Mouse (Mus musculus) intestine, postnatal 0 days (tissue): ENCODE data around the gene Nup214. TPM values are rescaled to one million over a fixed set of nuclear protein-coding genes. Genes with fewer than 3 reads are reported as not detected.
A peak's percentile ranks its signal among the peaks of the same experiment; 100 is the strongest.

Experiments used
- ATAC-seq: fragments of 200-750 bp; cut with Nextera tagmentation; 2 replicates; pipeline ENCODE4 v1.8.0; 2017; ENCODE audit warnings: mild to moderate bottlenecking, moderate TSS enrichment, moderate library complexity
- H3K27ac ChIP-seq: fragments of 300-500 bp; sonication (generic); 2 replicates; pipeline ENCODE4 v1.5.1; 2014; ENCODE audit warnings: mild to moderate bottlenecking, low read depth, low read length, moderate library complexity
- H3K27me3 ChIP-seq: fragments of 300-500 bp; sonication (generic); replicated peaks from 2 replicates; pipeline ENCODE4 v1.6.1; 2014; ENCODE audit warnings: low read length, mixed read lengths; ENCODE audit not compliant: control insufficient read depth, insufficient read depth
- H3K36me3 ChIP-seq: fragments of 300-500 bp; sonication (generic); 2 replicates; pipeline ENCODE4 v1.6.1; 2014; ENCODE audit warnings: mild to moderate bottlenecking, moderate library complexity; ENCODE audit not compliant: control insufficient read depth, insufficient read depth
- H3K4me1 ChIP-seq: fragments of 300-500 bp; sonication (generic); replicated peaks from 2 replicates; pipeline ENCODE4 v1.6.1; 2014; ENCODE audit warnings: antibody characterized with exemption, low read length, mixed read lengths; ENCODE audit not compliant: control insufficient read depth, insufficient read depth
- H3K4me2 ChIP-seq: fragments of 300-500 bp; sonication (generic); replicated peaks from 2 replicates; pipeline ENCODE4 v1.6.1; 2014; ENCODE audit warnings: low read depth, mild to moderate bottlenecking, moderate library complexity
- H3K4me3 ChIP-seq: fragments of 300-500 bp; sonication (generic); 2 replicates; pipeline ENCODE4 v1.5.1; 2014; ENCODE audit warnings: low read depth, low read length
- H3K9ac ChIP-seq: fragments of 300-500 bp; sonication (generic); 2 replicates; pipeline ENCODE4 v1.6.1; 2014; ENCODE audit warnings: mild to moderate bottlenecking, low read depth, low read length
- H3K9me3 ChIP-seq: fragments of 300-500 bp; sonication (generic); 2 replicates; pipeline ENCODE4 v1.6.1; 2016; ENCODE audit warnings: mixed run types; ENCODE audit not compliant: control insufficient read depth
- CTCF ChIP-seq: sonication (generic); IDR thresholded peaks from 2 replicates; pipeline ENCODE4 v1.5.1; 2016; ENCODE audit warnings: low read depth, mild to moderate bottlenecking, control low read depth, antibody characterized with exemption, moderate library complexity
- WGBS: fragments of 180-500 bp; shearing (Covaris S2); extraction: QIAGEN DNeasy Blood & Tissue Kit; methylation state at CpG from one replicate; pipeline ENCODE4 v1.1.7; 2014; 5-methylcytosine and 5-hydroxymethylcytosine counted together
- polyA plus RNA-seq: library from polyadenylated mRNA; unstranded; fragments of >200 nt; fragmentation: Nextera tagmentation; extraction: Ambion mirVana; gene quantifications from 2 replicates; pipeline ENCODE4 v1.2.1, GENCODE M21; 2015

Nup214 gene
- polyA plus RNA-seq, 1 experiment from 2014 or later = 31.3 TPM

- H3K4me3 ChIP-seq = no peak overlapping the region
- no peak overlapping the region for H3K27ac ChIP-seq
- WGBS = 60% methylated on average over 8 of the region's 8 CpGs
- H3K9me3 ChIP-seq = no peaks in the 10 kb centered on the region
- H3K4me1 ChIP-seq = no peaks in the 10 kb centered on the region
- H3K4me2 ChIP-seq = no peak overlapping the region
- no peak for ATAC-seq
- H3K27me3 ChIP-seq = no peaks in the 10 kb centered on the region
- no peak overlapping the region for H3K9ac ChIP-seq
- no peaks in the 10 kb centered on the region for H3K36me3 ChIP-seq
- no peak for TF ChIP-seq CTCF
These were observed 7.4 kb upstream of the Nup214 start for GRCm38 (mm10) chr2:31966801-31967200.

- no peaks in the 10 kb centered on the region for H3K9me3 ChIP-seq
- WGBS = 86% methylated on average over 4 of the region's 4 CpGs
- no peak overlapping the region for H3K4me3 ChIP-seq
- H3K36me3 ChIP-seq = peaks cover 13% of the 10 kb centered on the region
- no peaks in the 10 kb centered on the region for H3K27me3 ChIP-seq
- H3K4me2 ChIP-seq = no peak overlapping the region
- ATAC-seq = no peak
- no peaks in the 10 kb centered on the region for H3K4me1 ChIP-seq
- TF ChIP-seq CTCF = no peak
- no peak overlapping the region for H3K27ac ChIP-seq
- H3K9ac ChIP-seq = no peak overlapping the region
These were observed 1.6 kb upstream of the Nup214 start for GRCm38 (mm10) chr2:31972589-31972988.

- WGBS = 8% methylated on average over 13 of the region's 13 CpGs
- H3K27me3 ChIP-seq = no peaks in the 10 kb centered on the region
- TF ChIP-seq CTCF = no peak
- H3K4me3 ChIP-seq = peak overlapping the region; percentile 73
- peak overlapping the region; percentile 51 for H3K27ac ChIP-seq
- H3K9ac ChIP-seq = peak overlapping the region; percentile 89
- H3K4me2 ChIP-seq = peak overlapping the region; percentile 78
- no peaks in the 10 kb centered on the region for H3K4me1 ChIP-seq
- ATAC-seq = no peak
- peaks cover 31% of the 10 kb centered on the region for H3K36me3 ChIP-seq
- H3K9me3 ChIP-seq = no peaks in the 10 kb centered on the region
These were observed 654 bp downstream of the Nup214 start for GRCm38 (mm10) chr2:31974809-31975371.

GRCm38 (mm10) chr2:31987774-31988173 lies 13.5 kb downstream of the Nup214 start:
- Histone ChIP-seq H3K4me3 (no peak overlapping the region), H3K27me3 (no peaks in the 10 kb centered on the region), H3K4me1 (no peaks in the 10 kb centered on the region), H3K27ac (no peak overlapping the region), H3K36me3 (peaks cover 97% of the 10 kb centered on the region), H3K9ac (no peak overlapping the region), H3K4me2 (no peak overlapping the region), H3K9me3 (no peaks in the 10 kb centered on the region)
- ATAC-seq = no peak
- no peak for TF ChIP-seq CTCF
- 92% methylated on average over 1 of the region's 1 CpGs for WGBS

GRCm38 (mm10) chr2:31990961-31991360 lies 16.7 kb downstream of the Nup214 start:
- H3K4me2 ChIP-seq = no peak overlapping the region
- ATAC-seq = no peak
- no peaks in the 10 kb centered on the region for H3K27me3 ChIP-seq
- TF ChIP-seq CTCF = no peak
- H3K4me3 ChIP-seq = no peak overlapping the region
- H3K27ac ChIP-seq = no peak overlapping the region
- no peak overlapping the region for H3K9ac ChIP-seq
- H3K4me1 ChIP-seq = no peaks in the 10 kb centered on the region
- H3K36me3 ChIP-seq = peaks cover 91% of the 10 kb centered on the region
- WGBS = 92% methylated on average over 4 of the region's 4 CpGs
- no peaks in the 10 kb centered on the region for H3K9me3 ChIP-seq

- H3K27ac ChIP-seq = no peak overlapping the region
- H3K9ac ChIP-seq = no peak overlapping the region
- no peak for TF ChIP-seq CTCF
- no peak overlapping the region for H3K4me2 ChIP-seq
- no peak overlapping the region for H3K4me3 ChIP-seq
- H3K36me3 ChIP-seq = peaks cover 93% of the 10 kb centered on the region
- ATAC-seq = no peak
- no peaks in the 10 kb centered on the region for H3K27me3 ChIP-seq
- H3K4me1 ChIP-seq = no peaks in the 10 kb centered on the region
- 87% methylated on average over 9 of the region's 9 CpGs for WGBS
- no peaks in the 10 kb centered on the region for H3K9me3 ChIP-seq
These were observed 20.7 kb downstream of the Nup214 start for GRCm38 (mm10) chr2:31994896-31995295.

GRCm38 (mm10) chr2:31996060-31996459 lies 21.8 kb downstream of the Nup214 start:
- Histone ChIP-seq H3K4me3 (no peak overlapping the region), H3K27ac (no peak overlapping the region; the same call in 1 of the 2 replicates), H3K4me2 (no peak overlapping the region), H3K4me1 (no peaks in the 10 kb centered on the region), H3K27me3 (no peaks in the 10 kb centered on the region), H3K36me3 (peaks cover 91% of the 10 kb centered on the region), H3K9me3 (no peaks in the 10 kb centered on the region), H3K9ac (no peak overlapping the region)
- no peak for TF ChIP-seq CTCF
- no peak for ATAC-seq
- 94% methylated on average over 13 of the region's 13 CpGs for WGBS
